8 mouse cellular contexts compared by ENCODE assay signal in genomic region chr10:78350796-78351556, GRCm38 (mm10). TPM values are rescaled to one million over a fixed set of nuclear protein-coding genes. Genes with fewer than 3 reads are reported as not detected.
DNase-seq lines count a peak whose midpoint lies in the region; ATAC-seq and TF ChIP-seq lines count a peak whose summit lies in the region.

No protein-coding gene starts in this region.

- H3K9ac ChIP-seq in CH12.LX (ENCODE audit: insufficient read depth, low read depth), result peak overlapping the region; percentile 96
- H3K9ac ChIP-seq in forebrain, embryonic 14.5 days (ENCODE audit: low read length), result peak overlapping the region; percentile 98
- peak overlapping the region; percentile 83 for H3K9ac ChIP-seq in liver, embryonic 13.5 days

- peaks cover 8 to 24% of the 10 kb centered on the region in 2 experiments for H3K4me1 ChIP-seq in CH12.LX (ENCODE audit: control insufficient read depth in 1 of 2, insufficient read depth in 2 of 2)
- H3K4me1 ChIP-seq in forebrain, embryonic 14.5 days (ENCODE audit: control insufficient read depth, insufficient read depth, low read length), result peaks cover 14% of the 10 kb centered on the region
- H3K4me1 ChIP-seq in liver, embryonic 13.5 days (replicated peaks), result peaks cover 26% of the 10 kb centered on the region

- no peak for TF ChIP-seq CTCF in CH12.LX (conservative IDR thresholded peaks at IDR 0.05 in 1 of 2, IDR thresholded peaks at IDR 0.05 in 1 of 2; ENCODE audit: low read depth in 2 of 2, low read length in 2 of 2)

- WGBS in forebrain, embryonic 14.5 days, result 19% methylated on average over 6 of the region's 6 CpGs
- 42% methylated on average over 6 of the region's 6 CpGs for WGBS in liver, embryonic 13.5 days (ENCODE audit: insufficient replicate concordance)

- peaks cover 30% of the 10 kb centered on the region for H3K27me3 ChIP-seq in CH12.LX (replicated peaks)
- H3K27me3 ChIP-seq in forebrain, embryonic 14.5 days (replicated peaks; ENCODE audit: control insufficient read depth, insufficient read depth, low read length), result no peaks in the 10 kb centered on the region
- peaks cover 76% of the 10 kb centered on the region for H3K27me3 ChIP-seq in liver, embryonic 13.5 days

- TF ChIP-seq POLR2A in CH12.LX (IDR thresholded peaks at IDR 0.05; ENCODE audit: low read depth, low read length), result no peak

- DNase-seq in embryo, embryonic 10.5 days (ENCODE audit: low spot score), result peak; percentile 18
- no peak for DNase-seq in embryo, embryonic 9.5 days (ENCODE audit: extremely low spot score)
- DNase-seq in CH12.LX (ENCODE audit: extremely low read depth), result no peak
- DNase-seq in forebrain, embryonic 14.5 days (ENCODE audit: low spot score), result no peak
- DNase-seq in liver, embryonic 13.5 days, result no peak
- DNase-seq in right cerebral cortex, postnatal 14 days, result no peak
- no peak for DNase-seq in spleen, postnatal 36 days (ENCODE audit: low spot score in 2 of 2)
- DNase-seq in layer of hippocampus, adult 11-12 months (ENCODE audit: low spot score), result no peak

- dilution Hi-C loops in CH12.LX (cut with MboI; ENCODE audit: extremely low pct_ligation_motif_present, extremely low pct_unique_long_range_greater_than_20kb, low sequenced_read_pairs), result no loop called here

- H3K36me3 ChIP-seq in CH12.LX (replicated peaks in 1 of 2; ENCODE audit: control insufficient read depth in 1 of 2, insufficient read depth in 1 of 2, low read length in 1 of 2), result peaks cover 0 to 12% of the 10 kb centered on the region in 2 experiments
- H3K36me3 ChIP-seq in forebrain, embryonic 14.5 days (ENCODE audit: control insufficient read depth, insufficient read depth, low read length), result 0 out of 2 replicates have a peak, but pooled peaks cover 2% of the 10 kb centered on the region
- H3K36me3 ChIP-seq in liver, embryonic 13.5 days, result no peaks in the 10 kb centered on the region

- in situ Hi-C loops in CH12.LX (cut with MboI; ENCODE audit: low pct_ligation_motif_present, low pct_unique_long_range_greater_than_20kb, low sequenced_read_pairs), result no loop called here

- H3K27ac ChIP-seq in CH12.LX (ENCODE audit: insufficient read depth, low read depth), result no peak overlapping the region
- no peak overlapping the region for H3K27ac ChIP-seq in forebrain, embryonic 14.5 days (ENCODE audit: low read depth, low read length)
- 0 out of 2 replicates have a peak overlapping the region, but pooled peaks have one; percentile 7 for H3K27ac ChIP-seq in liver, embryonic 13.5 days

- H3K4me3 ChIP-seq in CH12.LX (replicated peaks in 1 of 3; ENCODE audit: low read depth in 2 of 3, low read length in 2 of 3, poor library complexity in 1 of 3), result peak overlapping the region; percentile 58 to 85 (median 78)
- peak overlapping the region; percentile 92 for H3K4me3 ChIP-seq in forebrain, embryonic 14.5 days (ENCODE audit: low read depth, low read length)
- H3K4me3 ChIP-seq in liver, embryonic 13.5 days (replicated peaks), result peak overlapping the region; percentile 75

- ATAC-seq in forebrain, embryonic 14.5 days, result no peak
- ATAC-seq in liver, embryonic 13.5 days (ENCODE audit: low read depth), result no peak

- no peak for TF ChIP-seq EP300 in CH12.LX (IDR thresholded peaks at IDR 0.05; ENCODE audit: low read length)

- no peak for TF ChIP-seq RAD21 in CH12.LX (IDR thresholded peaks at IDR 0.05; ENCODE audit: low read depth, low read length)

- H3K9me3 ChIP-seq in CH12.LX (replicated peaks; ENCODE audit: low read length), result no peaks in the 10 kb centered on the region
- no peaks in the 10 kb centered on the region for H3K9me3 ChIP-seq in forebrain, embryonic 14.5 days (replicated peaks; ENCODE audit: control insufficient read depth, low read length)
- H3K9me3 ChIP-seq in liver, embryonic 13.5 days (replicated peaks), result no peaks in the 10 kb centered on the region

- H3K79me2 ChIP-seq in CH12.LX (replicated peaks; ENCODE audit: control insufficient read depth, extremely low read depth, insufficient read depth, poor library complexity, severe bottlenecking), result no peaks in the 10 kb centered on the region

- peak overlapping the region; percentile 45 for H3K4me2 ChIP-seq in CH12.LX (ENCODE audit: insufficient read depth, low read depth, poor library complexity, severe bottlenecking)
- H3K4me2 ChIP-seq in forebrain, embryonic 14.5 days (ENCODE audit: low read length), result peak overlapping the region; percentile 82
- H3K4me2 ChIP-seq in liver, embryonic 13.5 days, result peak overlapping the region; percentile 88

TF ChIP-seq in CH12.LX, 34 proteins besides CTCF, POLR2A, EP300 and RAD21:
- no peak for TF ChIP-seq CHD2 (IDR thresholded peaks at IDR 0.05; ENCODE audit: low read length)
- no peak for TF ChIP-seq MAZ (IDR thresholded peaks at IDR 0.05; ENCODE audit: low read depth, low read length)
- TF ChIP-seq MXI1 (IDR thresholded peaks at IDR 0.05; ENCODE audit: low read depth, low read length), result no peak
- TF ChIP-seq ZKSCAN1 (IDR thresholded peaks at IDR 0.05; ENCODE audit: borderline replicate concordance, low read depth, low read length), result no peak
- no peak for TF ChIP-seq TCF12 (IDR thresholded peaks at IDR 0.05; ENCODE audit: low read depth, low read length)
- TF ChIP-seq USF2 (conservative IDR thresholded peaks at IDR 0.05; ENCODE audit: low read depth, low read length), result no peak
- TF ChIP-seq USF1 (IDR thresholded peaks at IDR 0.05; ENCODE audit: low read depth, low read length), result no peak
- no peak for TF ChIP-seq NELFE (IDR thresholded peaks at IDR 0.05; ENCODE audit: low read depth, low read length)
- TF ChIP-seq ZC3H11A (IDR thresholded peaks at IDR 0.05; ENCODE audit: low read depth, low read length), result no peak
- TF ChIP-seq HCFC1 (IDR thresholded peaks at IDR 0.05; ENCODE audit: low read depth, low read length), result no peak
- no peak for TF ChIP-seq IRF4 (IDR thresholded peaks at IDR 0.05; ENCODE audit: low read depth, low read length)
- no peak for TF ChIP-seq NRF1 (IDR thresholded peaks at IDR 0.05; ENCODE audit: low read depth, low read length)
- no peak for TF ChIP-seq MYC (IDR thresholded peaks at IDR 0.05; ENCODE audit: low read depth, low read length)
- no peak for TF ChIP-seq UBTF (IDR thresholded peaks at IDR 0.05; ENCODE audit: low read depth, low read length)
- TF ChIP-seq RCOR1 (conservative IDR thresholded peaks at IDR 0.05; ENCODE audit: low read depth, low read length), result no peak
- no peak for TF ChIP-seq E2F4 (IDR thresholded peaks at IDR 0.05; ENCODE audit: insufficient replicate concordance, low read depth, low read length)
- no peak for TF ChIP-seq ETS1 (conservative IDR thresholded peaks at IDR 0.05; ENCODE audit: low read depth, low read length)
- no peak for TF ChIP-seq CHD1 (IDR thresholded peaks at IDR 0.05; ENCODE audit: low read depth, low read length)
- TF ChIP-seq POLR2AphosphoS2 (IDR thresholded peaks at IDR 0.05; ENCODE audit: low read depth, low read length), result no peak
- no peak for TF ChIP-seq BHLHE40 (IDR thresholded peaks at IDR 0.05; ENCODE audit: low read depth, low read length)
TF ChIP-seq in CH12.LX: peak in this region for 0.

RNA-seq across cellular contexts. Expression of gene Agpat3, which starts 1.3 kb away (rescaled TPM):
- total RNA-seq in CH12.LX (2012; rRNA removed), result 49.4 and 63.1 TPM in 2 replicates
- total RNA-seq in CH12.LX (2014; rRNA removed), result 36.7 and 40.1 TPM in 2 replicates
- polyA plus RNA-seq in CH12.LX (2012; ENCODE audit: insufficient read length, low read depth), result 67.2 and 70.0 TPM in 2 replicates
- polyA plus RNA-seq in forebrain, embryonic 14.5 days (2014; fragmentation: Nextera tagmentation; extraction: Ambion mirVana), result 46.0 and 63.2 TPM in 2 replicates
- polyA plus RNA-seq in liver, embryonic 13.5 days (2015; fragmentation: Nextera tagmentation; extraction: Ambion mirVana), result 18.1 and 19.5 TPM in 2 replicates
